Mouse (Mus musculus) cerebellum, adult 11 months (tissue): ENCODE results near the gene Cyp2d12.
"Not testable (repeated sequence)": the region's sequence is repeated elsewhere in the genome, so short reads cannot be mapped to it uniquely, and the experiment has no call there.

Experiments
- DNase-seq: peaks from one replicate; pipeline ENCODE4 v3.0.0; 2022

Cyp2d12 gene

GRCm38 (mm10) chr15:82554531-82555230 is at the start of gene Cyp2d12:
Gene Cyp2d12 (plus strand): TSS chr15:82555072.
- no peak for DNase-seq

- DNase-seq = no peak
These were observed 47.9 kb upstream of the Cyp2d12 start for GRCm38 (mm10) chr15:82506971-82507370.

- not testable (repeated sequence) for DNase-seq
These were observed 47.1 kb upstream of the Cyp2d12 start for GRCm38 (mm10) chr15:82507740-82508139.

GRCm38 (mm10) chr15:82509495-82509894 is 45.4 kb upstream of the Cyp2d12 start:
- not testable (repeated sequence) for DNase-seq

- not testable (repeated sequence) for DNase-seq
These were observed 44.4 kb upstream of the Cyp2d12 start for GRCm38 (mm10) chr15:82510500-82510899.

GRCm38 (mm10) chr15:82512111-82512510 is 42.8 kb upstream of the Cyp2d12 start:
- not testable (repeated sequence) for DNase-seq

GRCm38 (mm10) chr15:82516174-82516573 is 38.7 kb upstream of the Cyp2d12 start:
- DNase-seq = not testable (repeated sequence)

GRCm38 (mm10) chr15:82527371-82527770 is 27.5 kb upstream of the Cyp2d12 start:
- not testable (repeated sequence) for DNase-seq

GRCm38 (mm10) chr15:82532721-82533120 is 22.2 kb upstream of the Cyp2d12 start:
- not testable (repeated sequence) for DNase-seq

GRCm38 (mm10) chr15:82542976-82543375 is 11.9 kb upstream of the Cyp2d12 start:
- not testable (repeated sequence) for DNase-seq

GRCm38 (mm10) chr15:82544561-82544960 is 10.3 kb upstream of the Cyp2d12 start:
- DNase-seq = not testable (repeated sequence)

- not testable (repeated sequence) for DNase-seq
These were observed 7.1 kb upstream of the Cyp2d12 start for GRCm38 (mm10) chr15:82547753-82548152.

GRCm38 (mm10) chr15:82553211-82553610 is 1.7 kb upstream of the Cyp2d12 start:
- not testable (repeated sequence) for DNase-seq

GRCm38 (mm10) chr15:82572856-82573255 is 18.0 kb downstream of the Cyp2d12 start:
- no peak for DNase-seq

GRCm38 (mm10) chr15:82579071-82579470 is 24.2 kb downstream of the Cyp2d12 start:
- no peak for DNase-seq

GRCm38 (mm10) chr15:82582621-82583020 is 27.7 kb downstream of the Cyp2d12 start:
- no peak for DNase-seq
